Mouse (Mus musculus) intestine, embryonic 14.5 days (tissue): ENCODE measurements around the gene Drap1. TPM values are rescaled to one million over a fixed set of nuclear protein-coding genes. Genes with fewer than 3 reads are reported as not detected.

Experiments used
- polyA plus RNA-seq: library from polyadenylated mRNA; unstranded; fragments of >200 nt; fragmentation: Nextera tagmentation; extraction: Ambion mirVana; gene quantifications from 2 replicates; pipeline ENCODE4 v1.2.1, GENCODE M21; 2014

The Drap1 gene
- polyA plus RNA-seq, 1 experiment from 2014 or later: 170 TPM

Other genes starting within 250 kb of the Drap1 start
- gene Pacs1, start 151.9 kb downstream of the Drap1 start, polyA plus RNA-seq: 22.9 and 23.4 TPM in 2 replicates
- gene Sf3b2, start 129.5 kb downstream of the Drap1 start, polyA plus RNA-seq: 321 and 334 TPM in 2 replicates
- 2.9 and 3.3 TPM in 2 replicates for gene Gal3st3, start 126.6 kb downstream of the Drap1 start, polyA plus RNA-seq
- not detected in 2 replicates for gene Catsper1, start 89.2 kb downstream of the Drap1 start, polyA plus RNA-seq
- gene Cst6, start 75.4 kb downstream of the Drap1 start, polyA plus RNA-seq: 1.8 and 2.5 TPM in 2 replicates
- 55.4 and 59.7 TPM in 2 replicates for gene Eif1ad, start 58.2 kb downstream of the Drap1 start, polyA plus RNA-seq
- gene Banf1, start 57.8 kb downstream of the Drap1 start, polyA plus RNA-seq: 499 and 514 TPM in 2 replicates
- 57.1 and 69.1 TPM in 2 replicates for gene Sart1, start 36.3 kb downstream of the Drap1 start, polyA plus RNA-seq
- 2.8 TPM in 1 of 2 replicates, not detected in the other for gene Tsga10ip, start 22.5 kb downstream of the Drap1 start, polyA plus RNA-seq
- gene AI837181, start 165 bp upstream of the Drap1 start, polyA plus RNA-seq: 34.2 and 41.2 TPM in 2 replicates
- not detected in 2 replicates for gene Fosl1, start 22.6 kb upstream of the Drap1 start, polyA plus RNA-seq
- 7.1 TPM in 2 replicates for gene Ccdc85b, start 32.9 kb upstream of the Drap1 start, polyA plus RNA-seq
- gene Fibp, start 35.6 kb upstream of the Drap1 start, polyA plus RNA-seq: 111 and 112 TPM in 2 replicates
- 1.6 and 2.0 TPM in 2 replicates for gene Ctsw, start 43.5 kb upstream of the Drap1 start, polyA plus RNA-seq
- gene Efemp2, start 49.0 kb upstream of the Drap1 start, polyA plus RNA-seq: 136 and 151 TPM in 2 replicates
- gene Mus81, start 63.4 kb upstream of the Drap1 start, polyA plus RNA-seq: 37.0 and 38.3 TPM in 2 replicates
- 2,844 and 3,105 TPM in 2 replicates for gene Cfl1, start 65.5 kb upstream of the Drap1 start, polyA plus RNA-seq
- gene 1700020D05Rik, start 78.8 kb upstream of the Drap1 start, polyA plus RNA-seq: not detected in 2 replicates
- 9.4 and 10.8 TPM in 2 replicates for gene Snx32, start 85.6 kb upstream of the Drap1 start, polyA plus RNA-seq
- gene Ovol1, start 135.7 kb upstream of the Drap1 start, polyA plus RNA-seq: 17.5 and 18.6 TPM in 2 replicates
- gene Ap5b1, start 143.0 kb upstream of the Drap1 start, polyA plus RNA-seq: 6.1 and 6.5 TPM in 2 replicates
- 124 and 131 TPM in 2 replicates for gene Rnaseh2c, start 176.9 kb upstream of the Drap1 start, polyA plus RNA-seq
- 31.8 and 33.3 TPM in 2 replicates for gene Kat5, start 185.3 kb upstream of the Drap1 start, polyA plus RNA-seq
- 46.7 and 51.2 TPM in 2 replicates for gene Rela, start 212.5 kb upstream of the Drap1 start, polyA plus RNA-seq
- gene Sipa1, start 238.7 kb upstream of the Drap1 start, polyA plus RNA-seq: 18.0 and 21.7 TPM in 2 replicates